Mouse (Mus musculus) neural tube, embryonic 14.5 days (tissue): ENCODE data around the gene Huwe1. TPM values are rescaled to one million over a fixed set of nuclear protein-coding genes. Genes with fewer than 3 reads are reported as not detected.

ENCODE experiments used
- ATAC-seq: fragments of 200-750 bp; cut with Nextera tagmentation; 2 replicates; pipeline ENCODE4 v1.8.0; 2017; ENCODE audit warnings: low read depth, mild to moderate bottlenecking, moderate TSS enrichment, moderate library complexity
- H3K27ac ChIP-seq: fragments of 300-500 bp; sonication (generic); 2 replicates; pipeline ENCODE4 v1.5.1; 2014; ENCODE audit warnings: low read depth, mild to moderate bottlenecking, control low read depth, low read length, moderate library complexity, mixed read lengths
- H3K27me3 ChIP-seq: fragments of 300-500 bp; sonication (generic); 2 replicates; pipeline ENCODE4 v1.6.1; 2014; ENCODE audit warnings: low read length; ENCODE audit not compliant: control insufficient read depth, insufficient read depth
- H3K36me3 ChIP-seq: fragments of 300-500 bp; sonication (generic); 2 replicates; pipeline ENCODE4 v1.6.1; 2014; ENCODE audit warnings: low read length, mixed read lengths; ENCODE audit not compliant: control insufficient read depth, insufficient read depth
- H3K4me1 ChIP-seq: fragments of 300-500 bp; sonication (generic); 2 replicates; pipeline ENCODE4 v1.6.1; 2014; ENCODE audit warnings: low read length; ENCODE audit not compliant: control insufficient read depth, insufficient read depth
- H3K4me2 ChIP-seq: fragments of 300-500 bp; sonication (generic); 2 replicates; pipeline ENCODE4 v1.6.1; 2014; ENCODE audit warnings: mild to moderate bottlenecking, low read depth, low read length, control low read depth
- H3K4me3 ChIP-seq: fragments of 300-500 bp; sonication (generic); 2 replicates; pipeline ENCODE4 v1.5.1; 2014; ENCODE audit warnings: low read depth, low read length, control low read depth, mixed read lengths
- H3K9ac ChIP-seq: fragments of 300-500 bp; sonication (generic); replicated peaks from 2 replicates; pipeline ENCODE4 v1.6.1; 2014; ENCODE audit warnings: low read depth, mild to moderate bottlenecking, control low read depth, low read length, mixed read lengths
- H3K9me3 ChIP-seq: fragments of 300-500 bp; sonication (generic); 2 replicates; pipeline ENCODE4 v1.6.1; 2016; ENCODE audit warnings: low read length; ENCODE audit not compliant: control insufficient read depth
- WGBS: fragments of 180-500 bp; shearing (Covaris S2); extraction: QIAGEN DNeasy Blood & Tissue Kit; methylation state at CpG from one replicate; pipeline ENCODE4 v1.1.7; 2014; 5-methylcytosine and 5-hydroxymethylcytosine counted together
- polyA plus RNA-seq: library from polyadenylated mRNA; unstranded; fragments of >200 nt; fragmentation: Nextera tagmentation; extraction: Ambion mirVana; gene quantifications from 2 replicates; pipeline ENCODE4 v1.2.1, GENCODE M21; 2014

Gene Huwe1
- 64.5 and 97.1 TPM in 2 replicates for polyA plus RNA-seq

GRCm38 (mm10) chrX:151800701-151801511 lies at the start of gene Huwe1:
TSS of gene Huwe1 (plus strand) at chrX:151800807.
- H3K36me3 ChIP-seq: no peaks in the 10 kb centered on the region
- H3K27ac ChIP-seq: peak within 1 kb of the TSS; percentile 95
- H3K27me3 ChIP-seq: no peaks in the 10 kb centered on the region
- no peaks in the 10 kb centered on the region for H3K9me3 ChIP-seq
- peak; percentile 52 for ATAC-seq
- H3K9ac ChIP-seq: peak within 1 kb of the TSS; percentile 71
- WGBS: 10% methylated on average over 29 of the region's 36 CpGs
- peak within 1 kb of the TSS; percentile 40 for H3K4me3 ChIP-seq
- peak within 1 kb of the TSS; percentile 36 for H3K4me2 ChIP-seq
- H3K4me1 ChIP-seq: no peaks in the 10 kb centered on the region

GRCm38 (mm10) chrX:151780348-151780747 lies 20.3 kb upstream of the Huwe1 start:
- Histone ChIP-seq H3K4me2 (no peak overlapping the region), H3K27me3 (no peaks in the 10 kb centered on the region), H3K9me3 (no peaks in the 10 kb centered on the region), H3K27ac (no peak overlapping the region), H3K9ac (no peak overlapping the region), H3K4me1 (no peaks in the 10 kb centered on the region), H3K36me3 (no peaks in the 10 kb centered on the region), H3K4me3 (no peak overlapping the region)
- ATAC-seq: no peak
- 94% methylated on average over 1 of the region's 1 CpGs for whole genome bisulfite sequencing

GRCm38 (mm10) chrX:151782939-151783338 lies 17.7 kb upstream of the Huwe1 start:
- Histone ChIP-seq H3K27me3 (no peaks in the 10 kb centered on the region), H3K9ac (no peak overlapping the region), H3K4me2 (no peak overlapping the region), H3K27ac (no peak overlapping the region), H3K9me3 (no peaks in the 10 kb centered on the region), H3K4me1 (no peaks in the 10 kb centered on the region), H3K4me3 (no peak overlapping the region), H3K36me3 (no peaks in the 10 kb centered on the region)
- WGBS: 79% methylated on average over 4 of the region's 4 CpGs
- ATAC-seq: no peak

GRCm38 (mm10) chrX:151792766-151793165 lies 7.8 kb upstream of the Huwe1 start:
- H3K4me3 ChIP-seq: no peak overlapping the region
- no peaks in the 10 kb centered on the region for H3K4me1 ChIP-seq
- no peaks in the 10 kb centered on the region for H3K9me3 ChIP-seq
- ATAC-seq: no peak
- no peaks in the 10 kb centered on the region for H3K27me3 ChIP-seq
- no peak overlapping the region for H3K9ac ChIP-seq
- no peak overlapping the region for H3K4me2 ChIP-seq
- WGBS: 20% methylated on average over 2 of the region's 2 CpGs
- no peak overlapping the region for H3K27ac ChIP-seq
- no peaks in the 10 kb centered on the region for H3K36me3 ChIP-seq

- no peak overlapping the region for H3K4me2 ChIP-seq
- H3K36me3 ChIP-seq: no peaks in the 10 kb centered on the region
- H3K9ac ChIP-seq: no peak overlapping the region
- WGBS: 67% methylated on average over 1 of the region's 1 CpGs
- no peaks in the 10 kb centered on the region for H3K4me1 ChIP-seq
- H3K9me3 ChIP-seq: no peaks in the 10 kb centered on the region
- H3K27me3 ChIP-seq: no peaks in the 10 kb centered on the region
- no peak for ATAC-seq
- H3K27ac ChIP-seq: no peak overlapping the region
- H3K4me3 ChIP-seq: no peak overlapping the region
These were observed 2.6 kb upstream of the Huwe1 start for GRCm38 (mm10) chrX:151797970-151798369.

- no peak for ATAC-seq
- Histone ChIP-seq H3K9me3 (no peaks in the 10 kb centered on the region), H3K27ac (peak overlapping the region; percentile 83), H3K27me3 (no peaks in the 10 kb centered on the region), H3K4me1 (no peaks in the 10 kb centered on the region), H3K36me3 (no peaks in the 10 kb centered on the region), H3K4me3 (peak overlapping the region; percentile 39), H3K4me2 (peak overlapping the region; percentile 52), H3K9ac (peak overlapping the region; percentile 61)
- 22% methylated on average over 13 of the region's 13 CpGs for WGBS
These were observed 1.8 kb downstream of the Huwe1 start for GRCm38 (mm10) chrX:151802328-151802955.

GRCm38 (mm10) chrX:151802956-151803776 lies 2.6 kb downstream of the Huwe1 start:
- peak overlapping the region; percentile 68 for H3K4me2 ChIP-seq
- H3K27ac ChIP-seq: peak overlapping the region; percentile 89
- H3K9me3 ChIP-seq: no peaks in the 10 kb centered on the region
- H3K4me3 ChIP-seq: peak overlapping the region; percentile 46
- no peaks in the 10 kb centered on the region for H3K27me3 ChIP-seq
- H3K9ac ChIP-seq: peak overlapping the region; percentile 63
- WGBS: 16% methylated on average over 77 of the region's 77 CpGs
- peak; percentile 89 for ATAC-seq
- no peaks in the 10 kb centered on the region for H3K36me3 ChIP-seq
- H3K4me1 ChIP-seq: no peaks in the 10 kb centered on the region

GRCm38 (mm10) chrX:151803777-151804101 lies 3.1 kb downstream of the Huwe1 start:
- H3K27me3 ChIP-seq: no peaks in the 10 kb centered on the region
- ATAC-seq: peak; percentile 57
- no peaks in the 10 kb centered on the region for H3K4me1 ChIP-seq
- H3K27ac ChIP-seq: peak overlapping the region; percentile 89
- peak overlapping the region; percentile 68 for H3K4me2 ChIP-seq
- H3K36me3 ChIP-seq: no peaks in the 10 kb centered on the region
- H3K9me3 ChIP-seq: no peaks in the 10 kb centered on the region
- peak overlapping the region; percentile 46 for H3K4me3 ChIP-seq
- WGBS: 11% methylated on average over 20 of the region's 20 CpGs
- peak overlapping the region; percentile 63 for H3K9ac ChIP-seq
